Mouse (Mus musculus): ENCODE results near the gene Siglece.
A peak's percentile ranks its signal among the peaks of the same experiment; 100 is the strongest.

Gene Siglece

GRCm38 (mm10) chr7:43625794-43626422 is 34.1 kb downstream of the Siglece start:
- DNase-seq, result no peak

- DNase-seq, result no peak
These were observed 34.9 kb downstream of the Siglece start for GRCm38 (mm10) chr7:43625065-43625464.

GRCm38 (mm10) chr7:43623819-43624218 is 36.1 kb downstream of the Siglece start:
- DNase-seq, result no peak

GRCm38 (mm10) chr7:43622927-43623326 is 37.0 kb downstream of the Siglece start:
- DNase-seq, result no peak

- no peak for DNase-seq
These were observed 46.0 kb downstream of the Siglece start for GRCm38 (mm10) chr7:43613816-43614551.

- no peak for DNase-seq
These were observed 51.6 kb downstream of the Siglece start for GRCm38 (mm10) chr7:43608316-43608824.

- no peak for DNase-seq
These were observed 52.1 kb downstream of the Siglece start for GRCm38 (mm10) chr7:43607743-43608287.

- peak; percentile 35 to 64 for DNase-seq
These were observed 52.8 kb downstream of the Siglece start, which contains the start of gene Zfp819 for GRCm38 (mm10) chr7:43606896-43607742. TSS of gene Zfp819 (plus strand) at chr7:43607169.

- no peak for DNase-seq
These were observed 58.1 kb downstream of the Siglece start for GRCm38 (mm10) chr7:43601884-43602283.

All from cerebellum, postnatal 25 days (tissue).